Mouse (Mus musculus): Measurements from ENCODE around the gene Anxa11.
"Not testable (repeated sequence)": the region's sequence is repeated elsewhere in the genome, so short reads cannot be mapped to it uniquely, and the experiment has no call there.

Anxa11 gene

DNA sequence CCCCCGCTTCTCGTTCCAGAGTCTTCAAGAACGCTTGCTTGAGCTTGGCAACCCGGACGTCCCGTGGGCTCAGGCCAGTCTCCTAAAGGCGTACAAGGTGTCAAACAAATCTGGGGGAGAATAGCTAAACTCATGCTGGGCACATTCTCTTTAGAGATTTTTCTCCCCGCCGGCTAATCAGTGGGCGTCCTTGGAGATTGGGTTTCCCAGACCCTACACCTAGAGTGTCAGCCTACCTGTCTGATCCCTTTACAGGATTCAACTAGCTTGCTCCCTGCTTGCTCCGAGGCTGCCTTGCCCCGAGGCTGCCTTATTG lies 690 bp downstream of the Anxa11 start:
- DNase-seq, result no peak

GRCm38 (mm10) chr14:25844372-25844771 lies 2.4 kb downstream of the Anxa11 start:
- DNase-seq, result no peak

- DNase-seq, result no peak
These were observed 4.0 kb downstream of the Anxa11 start for GRCm38 (mm10) chr14:25845832-25846383.

GRCm38 (mm10) chr14:25846516-25846915 lies 4.6 kb downstream of the Anxa11 start:
- DNase-seq, result no peak

DNA sequence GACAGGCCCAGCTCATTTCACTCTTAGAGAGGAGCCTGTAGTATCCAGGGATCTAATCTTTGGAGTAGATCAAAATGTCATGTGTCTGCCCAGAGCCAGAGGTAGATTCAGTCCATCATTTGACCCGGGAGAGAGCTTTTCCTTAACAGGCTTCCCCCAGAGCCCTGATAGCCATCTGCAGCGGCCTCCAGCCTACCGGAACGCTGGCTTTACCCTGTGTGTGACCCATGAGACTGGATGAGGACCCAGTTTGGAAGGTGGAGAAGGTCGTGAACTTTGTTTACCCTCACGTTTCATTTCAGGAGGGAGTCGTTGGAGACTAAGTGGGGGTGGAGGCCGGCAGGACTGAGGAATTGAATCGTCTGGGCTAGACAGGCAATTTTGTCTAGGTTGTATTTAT lies 5.7 kb downstream of the Anxa11 start:
- DNase-seq, result no peak

- DNase-seq, result no peak
These were observed 6.3 kb downstream of the Anxa11 start for GRCm38 (mm10) chr14:25848237-25848636.

GRCm38 (mm10) chr14:25848708-25849107 lies 6.8 kb downstream of the Anxa11 start:
- not testable (repeated sequence) for DNase-seq

DNA sequence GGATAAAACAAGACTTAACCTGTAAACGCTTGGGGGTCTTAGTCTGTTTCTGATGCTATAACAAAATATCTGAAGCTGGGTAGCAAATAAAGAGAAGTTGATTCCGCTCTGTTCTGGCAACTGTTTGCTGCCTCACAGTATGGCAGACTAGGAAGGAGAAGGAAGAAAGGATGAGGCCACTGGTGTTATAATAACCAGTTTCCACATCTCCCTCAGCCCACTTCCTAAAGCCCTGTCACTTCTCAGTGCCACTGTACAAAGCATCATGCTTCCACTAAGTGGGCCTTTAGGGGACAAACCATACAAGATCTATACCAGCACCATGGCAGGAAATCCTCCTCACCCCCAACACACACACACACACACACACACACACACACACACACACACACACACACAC lies 8.5 kb downstream of the Anxa11 start:
- no peak for DNase-seq

DNA sequence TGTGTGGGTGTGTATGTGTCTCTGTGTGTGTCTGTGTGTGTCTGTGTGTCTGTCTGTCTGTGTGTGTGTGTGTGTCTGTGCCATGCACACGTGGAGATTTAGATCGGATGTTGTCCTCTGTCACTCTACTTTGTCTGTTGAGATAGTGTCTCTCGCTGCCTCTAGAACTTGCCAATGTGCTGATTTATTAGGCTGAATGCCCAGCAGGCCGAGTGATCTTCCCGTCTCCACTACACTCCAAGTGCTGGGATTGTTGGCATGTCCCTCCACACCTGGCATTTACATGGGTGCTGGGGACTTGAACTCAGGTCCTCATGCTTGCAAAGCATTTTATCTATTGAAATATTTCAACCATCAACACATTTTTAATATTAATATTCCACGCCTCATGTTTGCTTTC lies 9.2 kb downstream of the Anxa11 start:
- DNase-seq, result no peak

DNA sequence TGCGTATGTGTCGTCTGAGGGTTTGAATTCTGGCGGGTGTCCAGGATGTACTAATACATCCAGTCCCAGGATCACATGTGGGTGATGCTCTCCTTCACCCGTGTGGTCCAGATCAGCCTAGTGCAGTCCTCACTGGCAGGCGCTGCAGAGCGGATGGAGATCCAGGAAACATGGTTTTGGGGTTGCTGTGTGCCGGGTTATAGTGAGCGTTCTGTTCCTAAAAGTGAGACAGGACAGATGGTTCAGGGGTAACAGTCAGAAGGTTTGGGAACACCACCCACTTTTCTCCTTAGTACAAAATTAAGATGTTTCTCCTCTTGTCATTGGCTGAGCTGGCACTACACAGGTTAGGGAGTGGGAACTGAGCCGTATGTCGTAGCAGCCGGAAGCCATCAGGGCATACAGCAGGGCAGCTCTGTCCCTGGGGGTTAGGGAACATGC lies 10.2 kb downstream of the Anxa11 start:
- no peak for DNase-seq

- DNase-seq, result no peak
These were observed 11.3 kb downstream of the Anxa11 start for GRCm38 (mm10) chr14:25853295-25853694.

GRCm38 (mm10) chr14:25853717-25854452 lies 11.9 kb downstream of the Anxa11 start:
- DNase-seq, result no peak

DNA sequence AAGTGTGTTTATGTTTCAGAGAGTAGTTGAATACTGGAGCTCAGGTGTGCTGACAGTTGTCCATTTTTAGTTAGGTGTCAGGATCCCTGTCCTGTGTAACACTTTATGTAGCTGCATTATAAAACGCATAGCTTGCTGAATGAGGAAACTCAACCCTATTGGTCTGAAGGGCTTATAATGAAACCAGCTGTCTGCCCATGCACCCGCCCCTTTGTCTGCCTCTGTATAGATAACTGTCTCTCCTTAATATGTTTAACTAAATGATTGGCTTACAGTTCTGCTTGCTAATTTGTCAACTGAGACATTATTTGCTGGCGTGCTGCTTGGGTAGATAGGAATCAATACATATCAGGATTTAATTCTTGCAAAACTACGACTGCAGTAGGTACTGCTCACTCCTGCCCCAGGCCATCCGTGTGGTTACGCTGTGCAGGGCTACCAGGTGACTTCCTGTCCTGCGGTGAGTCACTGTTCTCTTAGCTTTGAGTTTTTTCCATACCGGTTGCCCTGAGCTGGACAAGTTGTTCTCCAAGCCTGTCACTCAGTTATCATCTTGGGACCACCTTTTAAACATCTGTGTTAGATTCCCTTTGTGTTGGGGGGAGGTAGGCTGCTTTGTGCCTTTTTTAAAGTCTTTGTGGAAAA lies 13.4 kb downstream of the Anxa11 start:
- no peak for DNase-seq

GRCm38 (mm10) chr14:25857168-25857621 lies 15.2 kb downstream of the Anxa11 start:
- DNase-seq, result no peak

GRCm38 (mm10) chr14:25857940-25858339 lies 16.0 kb downstream of the Anxa11 start:
- no peak for DNase-seq

DNA sequence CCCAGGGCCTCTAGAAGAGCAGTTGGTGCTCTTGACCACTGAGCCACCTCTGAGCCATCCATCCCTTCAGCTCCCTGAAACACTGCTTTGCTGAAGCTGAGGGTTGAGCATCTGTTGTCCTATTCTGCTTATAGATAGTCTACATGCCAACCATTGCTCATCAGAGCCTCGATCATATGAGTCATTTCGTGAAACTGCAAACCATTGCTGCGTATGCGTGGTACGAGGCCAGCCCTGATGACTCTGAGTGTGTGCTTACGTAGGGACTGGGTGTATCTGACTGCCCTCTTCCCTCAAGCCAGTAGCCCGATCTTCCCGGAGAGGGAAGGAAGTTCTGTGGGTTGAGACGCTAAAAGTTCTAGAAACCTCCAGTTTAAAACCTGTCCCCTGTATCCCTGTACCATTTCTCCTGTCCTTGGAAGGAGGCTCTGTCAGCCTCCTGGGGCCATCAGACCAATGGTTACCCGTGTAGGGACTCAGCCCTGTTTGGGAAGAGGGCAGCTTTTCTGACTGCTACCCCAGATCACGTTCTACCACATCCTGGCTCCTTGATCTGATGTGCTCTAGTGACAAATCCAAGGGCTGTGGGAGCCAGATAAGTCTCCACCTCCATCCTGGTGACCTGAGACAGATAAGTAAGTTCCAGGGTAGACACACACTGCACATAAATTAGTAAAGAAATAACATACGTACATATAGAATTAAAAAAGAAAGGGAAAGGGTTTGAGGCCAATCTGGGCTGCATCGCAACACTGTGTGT lies 20.0 kb downstream of the Anxa11 start:
- no peak for DNase-seq

GRCm38 (mm10) chr14:25863721-25864120 lies 21.8 kb downstream of the Anxa11 start:
- no peak for DNase-seq

GRCm38 (mm10) chr14:25865251-25865650 lies 23.3 kb downstream of the Anxa11 start:
- DNase-seq, result no peak

GRCm38 (mm10) chr14:25866384-25866783 lies 24.4 kb downstream of the Anxa11 start:
- no peak for DNase-seq

DNA sequence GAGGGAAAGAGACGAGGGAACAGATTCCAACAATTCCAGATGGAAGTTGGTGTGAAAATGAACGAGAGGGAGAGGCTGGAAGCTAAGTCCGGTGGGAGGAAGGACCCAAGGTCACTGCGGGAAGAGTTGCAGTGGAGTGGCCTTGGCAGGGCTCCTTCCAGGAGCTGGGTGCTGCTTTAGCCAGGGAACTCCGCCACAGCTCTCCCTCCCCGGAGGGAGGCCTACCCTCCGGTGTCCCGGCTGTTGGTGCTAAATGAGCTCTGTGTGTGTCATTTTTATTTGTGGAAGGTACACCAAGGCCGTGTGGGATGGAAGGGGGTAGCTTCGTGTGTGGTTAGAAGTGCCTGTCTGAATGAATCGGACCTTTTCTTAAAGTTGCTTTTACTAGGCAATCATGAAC lies 24.9 kb downstream of the Anxa11 start:
- no peak for DNase-seq

DNA sequence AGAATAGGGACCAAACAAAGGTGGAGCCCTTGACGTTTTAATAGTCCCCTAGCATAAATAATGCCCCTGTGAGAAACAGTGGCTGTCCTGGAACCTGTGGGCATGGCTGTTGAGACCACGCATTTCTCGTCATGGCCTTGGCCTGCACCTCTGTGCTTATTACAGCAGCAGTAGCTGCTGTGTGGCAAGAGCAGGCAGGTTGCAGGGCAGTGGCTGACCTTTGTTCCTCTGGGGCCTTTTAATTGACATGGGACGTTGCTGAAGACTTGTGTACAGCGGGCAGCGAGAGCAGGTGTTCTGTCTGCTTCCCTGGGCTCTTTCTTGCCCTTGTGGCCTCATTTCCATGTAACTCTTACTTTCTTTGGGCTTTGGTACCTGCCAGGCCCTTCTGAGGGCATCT lies 25.9 kb downstream of the Anxa11 start:
- DNase-seq, result no peak

DNA sequence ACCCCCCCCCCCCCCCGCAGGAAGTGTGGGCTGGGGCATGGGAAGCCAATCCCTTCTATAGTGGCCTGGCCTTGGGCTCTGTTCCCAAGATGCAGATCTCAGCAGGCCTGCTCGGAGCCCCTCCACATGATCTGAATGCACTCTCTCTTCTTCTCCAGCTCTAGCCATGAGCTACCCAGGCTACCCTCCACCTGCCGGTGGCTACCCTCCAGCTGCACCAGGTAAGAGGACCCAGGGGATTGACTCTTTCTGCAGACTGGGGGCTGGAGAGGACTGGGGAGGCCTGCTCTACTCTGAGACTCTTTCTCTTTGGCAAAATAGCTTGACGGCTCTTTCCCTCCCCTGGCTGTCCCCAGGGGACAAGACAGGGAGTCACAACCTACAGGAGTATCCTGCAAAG lies 26.8 kb downstream of the Anxa11 start:
- DNase-seq, result no peak

DNA sequence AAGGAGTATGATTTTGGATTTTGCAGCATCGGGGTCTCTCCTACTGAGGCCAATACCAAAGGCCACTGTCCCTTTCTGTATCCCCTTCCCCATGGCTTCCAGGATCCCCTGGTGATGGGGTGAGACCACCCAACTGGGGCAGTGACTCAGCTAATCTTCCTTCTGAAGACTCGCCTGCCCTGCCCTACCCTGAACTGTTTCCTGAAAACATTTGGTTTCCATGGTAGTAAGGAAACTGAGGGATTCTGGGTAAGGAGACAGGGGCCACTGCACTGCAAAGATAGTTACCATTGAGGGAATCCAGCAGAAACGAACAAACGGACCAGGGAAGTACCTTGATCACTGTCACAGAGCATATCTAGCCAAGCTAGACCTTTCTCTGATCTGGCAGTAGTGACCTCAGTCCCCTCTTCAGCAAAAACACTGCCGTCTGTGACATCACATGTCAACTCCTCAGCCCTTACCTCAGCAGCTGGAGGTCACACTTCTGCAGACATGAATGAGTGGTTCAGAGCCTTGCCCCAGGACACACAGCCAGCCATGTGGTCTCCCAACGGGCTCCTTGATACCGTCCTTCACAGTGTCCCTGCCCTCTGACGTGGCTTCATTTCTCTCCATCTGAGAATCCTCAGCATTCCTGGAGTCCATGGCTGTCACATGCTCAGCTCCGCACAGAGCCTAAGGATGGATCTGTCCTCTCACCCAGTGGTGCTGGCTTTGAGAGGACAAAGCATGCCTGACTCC lies 27.4 kb downstream of the Anxa11 start:
- DNase-seq, result no peak

Data from thymus, adult 18-20 months (tissue).